Mouse (Mus musculus) MEL (cell line): ENCODE measurements around the gene Sap18. TPM values are rescaled to one million over a fixed set of nuclear protein-coding genes. Genes with fewer than 3 reads are reported as not detected.

ENCODE experiments used
- DNase-seq: peaks from one replicate; pipeline ENCODE4 v3.0.0; 2011; ENCODE audit warnings: low read depth, low spot score
- H3K27ac ChIP-seq: 2 replicates; pipeline ENCODE4 v1.5.1; 2012; ENCODE audit warnings: low read depth, mild to moderate bottlenecking, control low read depth, low read length, moderate library complexity; ENCODE audit not compliant: control insufficient read depth
- H3K27me3 ChIP-seq, 2 experiments: fragments of 150-350 bp in 1 of 2; sonication (generic) in 1 of 2; 2 replicates each; pipeline ENCODE4 v1.6.1; 2012; ENCODE audit warnings: low read length in 2 of 2, mild to moderate bottlenecking in 2 of 2, improper control_type of control experiment in 1 of 2, moderate library complexity in 1 of 2; ENCODE audit not compliant: insufficient read depth in 2 of 2, control insufficient read depth in 1 of 2
- H3K36me3 ChIP-seq, 2 experiments: 2 replicates each; pipeline ENCODE4 v1.6.1; 2012 to 2014; ENCODE audit warnings: low read length in 2 of 2, improper control_type of control experiment in 1 of 2, inconsistent platforms in 1 of 2, mild to moderate bottlenecking in 1 of 2; ENCODE audit not compliant: insufficient read depth in 2 of 2, control insufficient read depth in 1 of 2
- H3K4me1 ChIP-seq, 2 experiments: fragments of 150-350 bp in 1 of 2; sonication (generic) in 1 of 2; 2 replicates each; pipeline ENCODE4 v1.6.1; 2012; ENCODE audit warnings: low read length in 2 of 2, improper control_type of control experiment in 1 of 2, mild to moderate bottlenecking in 1 of 2; ENCODE audit not compliant: insufficient read depth in 2 of 2, control insufficient read depth in 1 of 2
- H3K4me3 ChIP-seq, 2 experiments: fragments of 150-350 bp in 1 of 2; sonication (generic) in 1 of 2; 2 replicates each; pipeline ENCODE4 v1.5.1; 2012; ENCODE audit warnings: low read depth in 2 of 2, low read length in 2 of 2, mild to moderate bottlenecking in 2 of 2, moderate library complexity in 2 of 2, control low read depth in 1 of 2, improper control_type of control experiment in 1 of 2; ENCODE audit not compliant: control insufficient read depth in 1 of 2, insufficient read depth in 1 of 2
- H3K79me2 ChIP-seq: 2 replicates; pipeline ENCODE4 v1.6.1; 2012; ENCODE audit warnings: mild to moderate bottlenecking, low read length, moderate library complexity; ENCODE audit not compliant: control insufficient read depth, poor library complexity, insufficient read depth
- H3K9ac ChIP-seq: 2 replicates; pipeline ENCODE4 v1.6.1; 2012; ENCODE audit warnings: low read depth, mild to moderate bottlenecking, control low read depth, low read length, moderate library complexity; ENCODE audit not compliant: control insufficient read depth, poor library complexity, severe bottlenecking
- H3K9me3 ChIP-seq: fragments of 150-350 bp; sonication (generic); replicated peaks from 2 replicates; pipeline ENCODE4 v1.6.1; 2012; ENCODE audit warnings: mild to moderate bottlenecking, low read length, improper control_type of control experiment, moderate library complexity; ENCODE audit not compliant: insufficient read depth
- BHLHE40 ChIP-seq: IDR thresholded peaks from 2 replicates; pipeline ENCODE4 v1.6.1; 2012; ENCODE audit warnings: low read depth, mild to moderate bottlenecking, inconsistent platforms, low read length, improper control_type of control experiment, borderline replicate concordance
- CHD2 ChIP-seq: IDR thresholded peaks from 2 replicates; pipeline ENCODE4 v1.6.1; 2011; ENCODE audit warnings: low read length, improper control_type of control experiment
- CTCF ChIP-seq, 3 experiments: IDR thresholded peaks in 2 of 3; conservative IDR thresholded peaks in 1 of 3; 2 replicates each; pipeline ENCODE4 v1.5.1; 2011 to 2012; ENCODE audit warnings: low read length in 3 of 3, low read depth in 2 of 3, mild to moderate bottlenecking in 2 of 3, improper control_type of control experiment in 1 of 3, inconsistent platforms in 1 of 3, mixed read lengths in 1 of 3, moderate library complexity in 1 of 3; ENCODE audit not compliant: control insufficient read depth in 1 of 3, insufficient read depth in 1 of 3, poor library complexity in 1 of 3, severe bottlenecking in 1 of 3
- ELF1 ChIP-seq: IDR thresholded peaks from 2 replicates; pipeline ENCODE4 v1.6.1; 2014; ENCODE audit warnings: low read depth, mild to moderate bottlenecking, inconsistent platforms, low read length, improper control_type of control experiment, moderate library complexity
- EP300 ChIP-seq, 2 experiments: IDR thresholded peaks; 2 replicates each; pipeline ENCODE4 v1.6.1; 2011; ENCODE audit warnings: improper control_type of control experiment in 2 of 2, low read length in 2 of 2, low read depth in 1 of 2, mild to moderate bottlenecking in 1 of 2
- ETS1 ChIP-seq: IDR thresholded peaks from 2 replicates; pipeline ENCODE4 v1.6.1; 2012; ENCODE audit warnings: low read depth, mild to moderate bottlenecking, inconsistent platforms, low read length, improper control_type of control experiment, moderate library complexity
- GABPA ChIP-seq: IDR thresholded peaks from 2 replicates; pipeline ENCODE4 v1.6.1; 2012; ENCODE audit warnings: low read depth, mild to moderate bottlenecking, inconsistent platforms, low read length, improper control_type of control experiment, moderate library complexity
- GATA1 ChIP-seq: IDR thresholded peaks from 2 replicates; pipeline ENCODE4 v1.6.1; 2011; ENCODE audit warnings: low read depth, low read length, improper control_type of control experiment
- KAT2A ChIP-seq: conservative IDR thresholded peaks from 2 replicates; pipeline ENCODE4 v1.6.1; 2012; ENCODE audit warnings: low read depth, low read length, improper control_type of control experiment, inconsistent platforms
- MAFK ChIP-seq: IDR thresholded peaks from 2 replicates; pipeline ENCODE4 v1.6.1; 2011; ENCODE audit warnings: low read depth, mild to moderate bottlenecking, low read length, improper control_type of control experiment, borderline replicate concordance
- MAZ ChIP-seq: IDR thresholded peaks from 2 replicates; pipeline ENCODE4 v1.6.1; 2012; ENCODE audit warnings: low read depth, mild to moderate bottlenecking, inconsistent platforms, low read length, improper control_type of control experiment
- MYB ChIP-seq: IDR thresholded peaks from 2 replicates; pipeline ENCODE4 v1.6.1; 2011; ENCODE audit warnings: mild to moderate bottlenecking, low read depth, low read length, improper control_type of control experiment
- MYC ChIP-seq: IDR thresholded peaks from 2 replicates; pipeline ENCODE4 v1.6.1; 2011; ENCODE audit warnings: low read depth, mild to moderate bottlenecking, low read length, improper control_type of control experiment, moderate library complexity
- POLR2A ChIP-seq, 2 experiments: IDR thresholded peaks; 2 replicates each; pipeline ENCODE4 v1.6.1; 2011 to 2012; ENCODE audit warnings: low read length in 2 of 2, mild to moderate bottlenecking in 2 of 2, control low read depth in 1 of 2, improper control_type of control experiment in 1 of 2, low read depth in 1 of 2, moderate library complexity in 1 of 2; ENCODE audit not compliant: control insufficient read depth in 1 of 2, insufficient read depth in 1 of 2, poor library complexity in 1 of 2
- RCOR1 ChIP-seq: IDR thresholded peaks from 2 replicates; pipeline ENCODE4 v1.6.1; 2012; ENCODE audit warnings: low read depth, mild to moderate bottlenecking, inconsistent platforms, low read length, improper control_type of control experiment
- SIN3A ChIP-seq: IDR thresholded peaks from 2 replicates; pipeline ENCODE4 v1.6.1; 2012; ENCODE audit warnings: low read length, improper control_type of control experiment, inconsistent platforms
- TAL1 ChIP-seq: IDR thresholded peaks from 2 replicates; pipeline ENCODE4 v1.6.1; 2012; ENCODE audit warnings: mild to moderate bottlenecking, inconsistent platforms, low read length, moderate library complexity, mixed read lengths
- TCF12 ChIP-seq: IDR thresholded peaks from 2 replicates; pipeline ENCODE4 v1.6.1; 2014; ENCODE audit warnings: low read depth, mild to moderate bottlenecking, inconsistent platforms, low read length, improper control_type of control experiment, moderate library complexity
- USF2 ChIP-seq, 2 experiments: IDR thresholded peaks; 2 replicates each; pipeline ENCODE4 v1.6.1; 2011 to 2012; ENCODE audit warnings: improper control_type of control experiment in 2 of 2, low read length in 2 of 2, borderline replicate concordance in 1 of 2, inconsistent platforms in 1 of 2, low read depth in 1 of 2, mild to moderate bottlenecking in 1 of 2; ENCODE audit not compliant: insufficient read depth in 1 of 2
- ZMIZ1 ChIP-seq: IDR thresholded peaks from 2 replicates; pipeline ENCODE4 v1.6.1; 2012; ENCODE audit warnings: low read depth, mild to moderate bottlenecking, inconsistent platforms, low read length, improper control_type of control experiment, moderate library complexity
- polyA plus RNA-seq, 2 experiments: library from polyadenylated mRNA; stranded (reverse) in 1 of 2; unstranded in 1 of 2; fragments of >175 nt in 1 of 2; fragments of >200 nt in 1 of 2; gene quantifications; 2 replicates each; pipeline versions ENCODE4 v1.2.1 to v1.2.4; 2012; ENCODE audit warnings: low replicate concordance in 2 of 2, low read depth in 1 of 2; ENCODE audit not compliant: insufficient read length in 2 of 2, insufficient read depth in 1 of 2, missing spikeins in 1 of 2
- total RNA-seq: library from RNA; depleted of rRNA; stranded (reverse); fragments of 300-350 nt; gene quantifications from 2 replicates; pipeline ENCODE4 v1.2.3, GENCODE M21; 2012

Sap18 gene
- total and polyA plus RNA-seq, 3 experiments, result 13.7 to 201 TPM; not detected in 1

DNA sequence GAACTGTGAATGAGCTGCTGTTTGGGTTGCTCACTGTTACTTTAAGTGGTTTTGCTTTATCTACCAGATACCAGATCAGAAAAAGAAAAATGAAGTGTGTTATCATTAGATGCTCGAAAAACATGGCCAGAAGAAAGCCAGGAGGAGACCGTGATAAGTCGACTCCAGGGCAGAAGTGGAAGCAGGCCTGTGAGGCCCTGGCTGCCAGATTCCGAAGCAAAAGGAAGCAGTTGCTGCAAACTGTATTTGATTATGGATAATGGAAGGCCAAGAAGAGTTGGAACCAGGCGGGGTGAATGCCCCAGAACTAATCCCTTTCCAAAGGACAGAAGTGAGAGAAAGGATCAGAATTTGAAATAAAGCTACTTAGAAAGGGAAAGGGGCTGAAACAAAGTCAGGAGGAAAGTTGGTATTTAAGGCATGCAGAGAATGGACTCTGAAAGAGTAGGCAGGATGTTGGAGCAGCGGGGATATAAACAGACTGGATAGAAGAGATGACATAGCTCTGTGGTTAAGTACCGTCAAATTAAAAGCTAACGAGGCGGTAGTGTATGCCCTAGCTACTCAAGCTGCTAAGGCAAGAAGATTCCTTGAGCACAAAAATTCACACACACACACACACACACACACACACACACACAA, 44.5 kb upstream of the Sap18 start:
- Histone ChIP-seq H3K27me3 (no peaks in the 10 kb centered on the region), H3K79me2 (no peaks in the 10 kb centered on the region), H3K27ac (peak overlapping the region; percentile 57), H3K9me3 (no peaks in the 10 kb centered on the region), H3K4me1 (peaks cover 7 to 14% of the 10 kb centered on the region in 2 experiments), H3K4me3 (peak overlapping the region; percentile 22 to 36; a peak in 3 of 4 replicates), H3K9ac (peak overlapping the region; percentile 21; the same call in 1 of the 2 replicates), H3K36me3 (peaks cover 0 to 16% of the 10 kb centered on the region in 2 experiments; a peak in 2 of 4 replicates)
- TF ChIP-seq MAFK (no peak; the same call in 1 of the 2 replicates), CTCF (IDR thresholded peaks at IDR 0.05 in 2 of 3, conservative IDR thresholded peaks at IDR 0.05 in 1 of 3; ENCODE audit: control insufficient read depth in 1 of 3, insufficient read depth in 1 of 3, low read depth in 2 of 3, low read length in 3 of 3, poor library complexity in 1 of 3, severe bottlenecking in 1 of 3) (no peak), TAL1 (peak; percentile 69), RCOR1 (peak; percentile 90), MAZ (peak; percentile 42; the same call in 1 of the 2 replicates), BHLHE40 (peak; percentile 33; the same call in 1 of the 2 replicates), ELF1 (no peak), KAT2A (no peak), CHD2 (no peak), MYB (0 out of 2 replicates have a peak, but pooled peaks have one; percentile 31), SIN3A (peak; percentile 52; the same call in 1 of the 2 replicates), ZMIZ1 (no peak), GABPA (no peak), ETS1 (peak; percentile 80), EP300 (IDR thresholded peaks at IDR 0.05; ENCODE audit: low read depth in 1 of 2, low read length in 2 of 2) (peak; percentile 87 to 93), TCF12 (peak; percentile 96), GATA1 (peak; percentile 96), USF2 (IDR thresholded peaks at IDR 0.05; ENCODE audit: borderline replicate concordance in 1 of 2, insufficient read depth in 1 of 2, low read depth in 1 of 2, low read length in 2 of 2) (no peak), MYC (0 out of 2 replicates have a peak, but pooled peaks have one; percentile 34)
- peak; percentile 82 for DNase-seq

DNA sequence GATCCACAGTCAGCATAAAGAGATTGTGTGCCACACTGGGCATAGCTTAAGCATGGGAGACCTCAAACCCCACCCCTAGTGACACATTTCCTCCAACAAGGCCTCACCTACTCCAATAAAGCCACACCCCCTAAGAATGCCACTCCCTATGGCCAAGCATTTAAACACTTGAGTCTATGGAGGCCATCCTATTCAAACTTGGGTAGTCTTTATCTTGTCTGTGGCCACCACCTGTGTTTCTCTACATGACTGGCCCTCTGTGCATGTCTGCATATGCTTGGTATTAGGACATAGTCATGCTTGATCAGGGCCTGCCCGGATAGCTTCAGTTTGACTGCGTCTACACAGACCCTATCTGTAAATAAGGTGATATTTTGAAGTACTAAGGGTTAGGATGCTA, 42.3 kb upstream of the Sap18 start:
- TF ChIP-seq MYC, result no peak
- TF ChIP-seq SIN3A, result no peak
- no peak for TF ChIP-seq GATA1
- TF ChIP-seq POLR2A (IDR thresholded peaks at IDR 0.05; ENCODE audit: control insufficient read depth in 1 of 2, insufficient read depth in 1 of 2, low read depth in 1 of 2, low read length in 2 of 2, poor library complexity in 1 of 2), result no peak
- no peak for TF ChIP-seq GABPA
- Histone ChIP-seq H3K36me3 (peaks cover 0 to 16% of the 10 kb centered on the region in 2 experiments; a peak in 2 of 4 replicates), H3K4me1 (peaks cover 7 to 14% of the 10 kb centered on the region in 2 experiments), H3K4me3 (no peak overlapping the region), H3K27me3 (no peaks in the 10 kb centered on the region; a peak in 1 of 4 replicates), H3K27ac (no peak overlapping the region), H3K9me3 (no peaks in the 10 kb centered on the region), H3K79me2 (no peaks in the 10 kb centered on the region), H3K9ac (no peak overlapping the region)
- DNase-seq, result peak; percentile 13
